13 mouse cellular contexts compared by ENCODE assay signal in the genomic region with DNA sequence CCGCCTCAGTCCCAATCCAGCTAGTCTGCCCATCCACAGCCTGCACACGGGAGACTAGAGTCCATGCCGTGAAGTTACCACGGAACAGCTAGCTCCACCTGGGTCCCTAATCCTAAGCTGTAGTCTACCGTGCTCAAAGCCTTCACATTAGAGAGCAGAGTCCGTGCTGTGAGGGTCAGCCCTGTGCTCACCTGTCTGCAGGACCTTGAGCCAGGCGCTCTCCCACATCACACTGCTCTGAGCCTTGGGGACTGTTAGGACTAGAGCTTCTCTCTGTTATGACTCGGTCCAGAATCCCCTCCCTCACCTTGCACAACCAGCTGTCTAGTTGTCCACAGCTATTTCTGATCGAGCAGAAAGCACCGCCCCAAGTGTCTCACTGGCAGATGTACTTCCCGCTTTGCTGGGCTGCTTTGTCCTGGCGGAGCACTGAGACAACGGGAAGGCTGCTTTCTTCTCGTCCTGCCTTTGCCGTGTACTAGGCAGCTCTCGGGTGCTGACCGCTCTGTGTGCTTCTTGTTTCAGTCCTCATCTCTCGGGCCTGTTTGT.
DNase-seq lines count a peak whose midpoint lies in the region; ATAC-seq and TF ChIP-seq lines count a peak whose summit lies in the region.
"Had no signal": no experiment of that assay in that cellular context is flagged by ENCODE, and none has a peak within 500 bp of the region (broad histone marks: within the 10 kb centered on the region; RNA-seq: fewer than 3 reads in every experiment).

No protein-coding gene starts in this region.

- no peak for TF ChIP-seq EP300 in stomach, postnatal 0 days (optimal IDR thresholded peaks at IDR 0.05)

- H3K27ac ChIP-seq in forebrain, embryonic 10.5 days, result 0 out of 2 replicates have a peak overlapping the region, but pooled peaks have one; percentile 41
- H3K27ac ChIP-seq in forebrain, embryonic 16.5 days (ENCODE audit: low read length), result no peak overlapping the region
- H3K27ac ChIP-seq in kidney, embryonic 15.5 days, result 0 out of 2 replicates have a peak overlapping the region, but pooled peaks have one; percentile 18
- no peak overlapping the region for H3K27ac ChIP-seq in kidney, adult 2 months (ENCODE audit: insufficient read depth, low read depth, low read length)
- peak overlapping the region; percentile 6; the same call in 1 of the 2 replicates for H3K27ac ChIP-seq in stomach, embryonic 16.5 days (ENCODE audit: low read length)
- no peak overlapping the region for H3K27ac ChIP-seq in stomach, postnatal 0 days (replicated peaks)
- H3K27ac ChIP-seq: lung, embryonic 15.5 days had no signal

- peaks cover 10% of the 10 kb centered on the region for H3K36me3 ChIP-seq in forebrain, embryonic 10.5 days (replicated peaks)
- H3K36me3 ChIP-seq in forebrain, embryonic 16.5 days (ENCODE audit: control insufficient read depth, insufficient read depth), result no peaks in the 10 kb centered on the region
- 0 out of 2 replicates have a peak, but pooled peaks cover 8% of the 10 kb centered on the region for H3K36me3 ChIP-seq in kidney, embryonic 15.5 days
- H3K36me3 ChIP-seq in kidney, adult 2 months (ENCODE audit: control insufficient read depth, insufficient read depth, low read length), result no peaks in the 10 kb centered on the region
- H3K36me3 ChIP-seq in stomach, embryonic 16.5 days (ENCODE audit: control insufficient read depth, insufficient read depth, low read length), result no peaks in the 10 kb centered on the region
- H3K36me3 ChIP-seq in stomach, postnatal 0 days (ENCODE audit: control insufficient read depth, insufficient read depth, low read length), result no peaks in the 10 kb centered on the region
- H3K36me3 ChIP-seq: lung, embryonic 15.5 days had no signal

- no peaks in the 10 kb centered on the region for H3K27me3 ChIP-seq in forebrain, embryonic 10.5 days (ENCODE audit: poor library complexity, severe bottlenecking)
- no peaks in the 10 kb centered on the region for H3K27me3 ChIP-seq in forebrain, embryonic 16.5 days (replicated peaks; ENCODE audit: control insufficient read depth, insufficient read depth, low read length)
- H3K27me3 ChIP-seq in kidney, embryonic 15.5 days, result no peaks in the 10 kb centered on the region
- H3K27me3 ChIP-seq in kidney, adult 2 months (replicated peaks; ENCODE audit: control insufficient read depth, insufficient read depth, low read length), result no peaks in the 10 kb centered on the region
- no peaks in the 10 kb centered on the region for H3K27me3 ChIP-seq in stomach, embryonic 16.5 days (ENCODE audit: control insufficient read depth, insufficient read depth, low read length)
- no peaks in the 10 kb centered on the region for H3K27me3 ChIP-seq in stomach, postnatal 0 days (ENCODE audit: control insufficient read depth, insufficient read depth, low read length)
- H3K27me3 ChIP-seq: limb, embryonic 13.5 days; lung, embryonic 15.5 days had no signal

- no peak overlapping the region for H3K4me2 ChIP-seq in forebrain, embryonic 16.5 days (ENCODE audit: low read length)
- H3K4me2 ChIP-seq in kidney, embryonic 15.5 days, result no peak overlapping the region
- no peak overlapping the region for H3K4me2 ChIP-seq in stomach, embryonic 16.5 days (ENCODE audit: low read depth, low read length)
- H3K4me2 ChIP-seq in stomach, postnatal 0 days (replicated peaks; ENCODE audit: low read depth), result no peak overlapping the region
- H3K4me2 ChIP-seq: lung, embryonic 15.5 days had no signal

- 88% methylated on average over 18 of the region's 18 CpGs for WGBS in forebrain, embryonic 10.5 days
- WGBS in forebrain, embryonic 16.5 days, result 83% methylated on average over 18 of the region's 18 CpGs
- WGBS in kidney, embryonic 15.5 days, result 83% methylated on average over 18 of the region's 18 CpGs
- WGBS in kidney, adult 2 months, result 83% methylated on average over 18 of the region's 18 CpGs
- WGBS in stomach, embryonic 16.5 days, result 76% methylated on average over 18 of the region's 18 CpGs
- 78% methylated on average over 18 of the region's 18 CpGs for WGBS in stomach, postnatal 0 days

- H3K9me3 ChIP-seq in forebrain, embryonic 10.5 days, result no peaks in the 10 kb centered on the region
- H3K9me3 ChIP-seq in forebrain, embryonic 16.5 days (ENCODE audit: control insufficient read depth, low read length), result no peaks in the 10 kb centered on the region
- no peaks in the 10 kb centered on the region for H3K9me3 ChIP-seq in kidney, embryonic 15.5 days (replicated peaks)
- no peaks in the 10 kb centered on the region for H3K9me3 ChIP-seq in stomach, embryonic 16.5 days (replicated peaks; ENCODE audit: control insufficient read depth, low read length)
- no peaks in the 10 kb centered on the region for H3K9me3 ChIP-seq in stomach, postnatal 0 days (ENCODE audit: control insufficient read depth, low read length)
- H3K9me3 ChIP-seq: limb, embryonic 13.5 days; lung, embryonic 15.5 days had no signal

- H3K4me1 ChIP-seq in forebrain, embryonic 10.5 days, result peaks cover 30% of the 10 kb centered on the region
- H3K4me1 ChIP-seq in forebrain, embryonic 16.5 days (replicated peaks; ENCODE audit: control insufficient read depth, insufficient read depth, low read length), result no peaks in the 10 kb centered on the region
- 0 out of 2 replicates have a peak, but pooled peaks cover 4% of the 10 kb centered on the region for H3K4me1 ChIP-seq in kidney, embryonic 15.5 days
- H3K4me1 ChIP-seq in kidney, adult 2 months (ENCODE audit: control insufficient read depth, insufficient read depth, low read length), result no peaks in the 10 kb centered on the region
- H3K4me1 ChIP-seq in stomach, embryonic 16.5 days (ENCODE audit: control insufficient read depth, insufficient read depth, low read length), result peaks cover 2% of the 10 kb centered on the region; the same call in 1 of the 2 replicates
- H3K4me1 ChIP-seq in stomach, postnatal 0 days (replicated peaks; ENCODE audit: control insufficient read depth, insufficient read depth), result no peaks in the 10 kb centered on the region

- no peak for ATAC-seq in forebrain, embryonic 16.5 days
- ATAC-seq in kidney, embryonic 15.5 days (replicated peaks; ENCODE audit: low FRiP score), result no peak
- no peak; the same call in 1 of the 2 replicates for ATAC-seq in stomach, embryonic 16.5 days (ENCODE audit: insufficient read depth, low FRiP score)
- ATAC-seq in stomach, postnatal 0 days (ENCODE audit: low FRiP score, low TSS enrichment), result no peak

- no peak for DNase-seq in forebrain, embryonic 10.5 days (ENCODE audit: extremely low spot score, low spot score)
- DNase-seq in kidney, adult 2 months, result no peak
- no peak for DNase-seq in stomach, postnatal 0 days (ENCODE audit: low spot score)
- no peak for DNase-seq in thymus, postnatal 14 days
- DNase-seq in right cerebral cortex, postnatal 4 days, result no peak
- DNase-seq: cerebellum, adult 9-10 months; kidney, adult 9 months; thymus, adult 18-20 months had no signal

- no peak overlapping the region for H3K9ac ChIP-seq in forebrain, embryonic 16.5 days (replicated peaks; ENCODE audit: low read depth, low read length)
- no peak overlapping the region for H3K9ac ChIP-seq in kidney, embryonic 15.5 days
- no peak overlapping the region for H3K9ac ChIP-seq in stomach, embryonic 16.5 days (ENCODE audit: low read length)
- H3K9ac ChIP-seq in stomach, postnatal 0 days (ENCODE audit: low read length), result no peak overlapping the region
- H3K9ac ChIP-seq: lung, embryonic 15.5 days had no signal

- no peak overlapping the region for H3K4me3 ChIP-seq in forebrain, embryonic 10.5 days
- no peak overlapping the region for H3K4me3 ChIP-seq in forebrain, embryonic 16.5 days (replicated peaks; ENCODE audit: low read length)
- no peak overlapping the region for H3K4me3 ChIP-seq in kidney, embryonic 15.5 days (replicated peaks)
- H3K4me3 ChIP-seq in kidney, adult 2 months (ENCODE audit: insufficient read depth, low read depth, low read length), result no peak overlapping the region
- no peak overlapping the region for H3K4me3 ChIP-seq in stomach, embryonic 16.5 days (replicated peaks; ENCODE audit: low read length)
- H3K4me3 ChIP-seq in stomach, postnatal 0 days (ENCODE audit: low read depth, low read length), result no peak overlapping the region
- H3K4me3 ChIP-seq: limb, embryonic 13.5 days; lung, embryonic 15.5 days had no signal

- no peak for TF ChIP-seq POLR2A in kidney, adult 2 months (IDR thresholded peaks at IDR 0.05; ENCODE audit: low read depth, low read length)

- TF ChIP-seq CTCF in kidney, adult 2 months (conservative IDR thresholded peaks at IDR 0.05; ENCODE audit: insufficient read depth, insufficient read length, low read depth, low read length), result no peak
- TF ChIP-seq CTCF in stomach, postnatal 0 days (IDR thresholded peaks at IDR 0.05; ENCODE audit: low read depth), result no peak

Comparison
In these comparisons a context has a peak if more than half of its experiments do, and no peak if none do; other contexts are left out.
1. H3K27ac ChIP-seq: peak in forebrain, embryonic 10.5 days (single experiment), kidney, embryonic 15.5 days (single experiment) and stomach, embryonic 16.5 days (single experiment); none in forebrain, embryonic 16.5 days (single experiment), kidney, adult 2 months (single experiment) and stomach, postnatal 0 days (single experiment).